Comparison of ENCODE assay signal across 16 mouse cellular contexts in genomic region chr14:121097640-121098435, GRCm38 (mm10).
DNase-seq lines count a peak whose midpoint lies in the region; ATAC-seq and TF ChIP-seq lines count a peak whose summit lies in the region.
"Had no signal": no experiment of that assay in that cellular context is flagged by ENCODE, and none has a peak within 500 bp of the region (broad histone marks: within the 10 kb centered on the region; RNA-seq: fewer than 3 reads in every experiment).

No protein-coding gene starts in this region.

- H3K27me3 ChIP-seq in heart, embryonic 15.5 days: no peaks in the 10 kb centered on the region
- H3K27me3 ChIP-seq in lung, embryonic 14.5 days (ENCODE audit: insufficient read depth, low read length): no peaks in the 10 kb centered on the region
- H3K27me3 ChIP-seq in embryonic facial prominence, embryonic 14.5 days (replicated peaks; ENCODE audit: control insufficient read depth, insufficient read depth, low read length): no peaks in the 10 kb centered on the region
- H3K27me3 ChIP-seq in limb, embryonic 15.5 days: no peaks in the 10 kb centered on the region
- H3K27me3 ChIP-seq: CH12.LX; liver, embryonic 13.5 days; neural tube, embryonic 12.5 days had no signal

- 39% methylated on average over 12 of the region's 12 CpGs for WGBS in heart, embryonic 15.5 days
- WGBS in lung, embryonic 14.5 days: 41% methylated on average over 12 of the region's 12 CpGs
- WGBS in embryonic facial prominence, embryonic 14.5 days: 45% methylated on average over 12 of the region's 12 CpGs
- WGBS in limb, embryonic 15.5 days: 39% methylated on average over 12 of the region's 12 CpGs

- no peak for TF ChIP-seq CTCF in lung, embryonic 14.5 days (IDR thresholded peaks at IDR 0.05; ENCODE audit: low read depth)

- peak overlapping the region; percentile 66 for H3K27ac ChIP-seq in heart, embryonic 15.5 days
- H3K27ac ChIP-seq in lung, embryonic 14.5 days (ENCODE audit: low read depth): no peak overlapping the region
- peak overlapping the region; percentile 16; the same call in 1 of the 2 replicates for H3K27ac ChIP-seq in embryonic facial prominence, embryonic 14.5 days (replicated peaks; ENCODE audit: low read depth, low read length)
- 0 out of 2 replicates have a peak overlapping the region, but pooled peaks have one; percentile 17 for H3K27ac ChIP-seq in limb, embryonic 15.5 days
- H3K27ac ChIP-seq: forebrain, embryonic 10.5 days; liver, embryonic 13.5 days; neural tube, embryonic 12.5 days; stomach, postnatal 0 days had no signal

- no peak for ATAC-seq in heart, embryonic 15.5 days (replicated peaks; ENCODE audit: insufficient number of reproducible peaks, insufficient read depth, low FRiP score, low read depth)
- ATAC-seq in lung, embryonic 14.5 days (ENCODE audit: insufficient read depth): no peak
- 0 out of 2 replicates have a peak, but pooled peaks have one; percentile 20 for ATAC-seq in embryonic facial prominence, embryonic 14.5 days (ENCODE audit: low read depth)
- ATAC-seq in limb, embryonic 15.5 days (ENCODE audit: insufficient number of reproducible peaks, low FRiP score, low TSS enrichment, low read depth): no peak
- ATAC-seq: midbrain, embryonic 16.5 days had no signal

- H3K4me3 ChIP-seq in heart, embryonic 15.5 days: no peak overlapping the region
- no peak overlapping the region for H3K4me3 ChIP-seq in lung, embryonic 14.5 days (ENCODE audit: low read depth, low read length)
- H3K4me3 ChIP-seq in embryonic facial prominence, embryonic 14.5 days (ENCODE audit: low read depth, low read length): no peak overlapping the region
- no peak overlapping the region for H3K4me3 ChIP-seq in limb, embryonic 15.5 days
- H3K4me3 ChIP-seq: forebrain, embryonic 10.5 days; liver, embryonic 13.5 days; neural tube, embryonic 12.5 days had no signal

- H3K36me3 ChIP-seq in heart, embryonic 15.5 days: no peaks in the 10 kb centered on the region
- peaks cover 8% of the 10 kb centered on the region for H3K36me3 ChIP-seq in lung, embryonic 14.5 days (ENCODE audit: insufficient read depth)
- no peaks in the 10 kb centered on the region for H3K36me3 ChIP-seq in embryonic facial prominence, embryonic 14.5 days (ENCODE audit: control insufficient read depth, insufficient read depth, low read length)
- peaks cover 6% of the 10 kb centered on the region; the same call in 1 of the 2 replicates for H3K36me3 ChIP-seq in limb, embryonic 15.5 days
- H3K36me3 ChIP-seq: liver, embryonic 13.5 days had no signal

- no peak overlapping the region for H3K9ac ChIP-seq in heart, embryonic 15.5 days
- no peak overlapping the region for H3K9ac ChIP-seq in lung, embryonic 14.5 days
- no peak overlapping the region for H3K9ac ChIP-seq in embryonic facial prominence, embryonic 14.5 days (ENCODE audit: low read depth, low read length)
- H3K9ac ChIP-seq in limb, embryonic 15.5 days: no peak overlapping the region
- H3K9ac ChIP-seq: liver, embryonic 13.5 days; neural tube, embryonic 12.5 days had no signal

- peaks cover 55% of the 10 kb centered on the region for H3K4me1 ChIP-seq in heart, embryonic 15.5 days (replicated peaks)
- H3K4me1 ChIP-seq in lung, embryonic 14.5 days (ENCODE audit: insufficient read depth): peaks cover 36% of the 10 kb centered on the region
- H3K4me1 ChIP-seq in embryonic facial prominence, embryonic 14.5 days (ENCODE audit: control insufficient read depth, insufficient read depth, low read length): peaks cover 35% of the 10 kb centered on the region
- peaks cover 47% of the 10 kb centered on the region for H3K4me1 ChIP-seq in limb, embryonic 15.5 days
- H3K4me1 ChIP-seq: neural tube, embryonic 12.5 days had no signal

- DNase-seq in heart, postnatal 36 days: no peak
- DNase-seq in lung, embryonic 14.5 days: peak; percentile 31
- no peak for DNase-seq in lung, postnatal 36 days
- peak; percentile 63 for DNase-seq in embryonic facial prominence, embryonic 14.5 days (ENCODE audit: low spot score)
- DNase-seq in ovary, postnatal 10 days (ENCODE audit: low spot score): no peak
- DNase-seq: adrenal gland, adult 2 months; liver, embryonic 13.5 days; retina, postnatal 1 day; thymus, postnatal 36 days had no signal

- no peaks in the 10 kb centered on the region for H3K9me3 ChIP-seq in heart, embryonic 15.5 days (replicated peaks)
- no peaks in the 10 kb centered on the region for H3K9me3 ChIP-seq in lung, embryonic 14.5 days (ENCODE audit: low read depth, low read length)
- no peaks in the 10 kb centered on the region for H3K9me3 ChIP-seq in embryonic facial prominence, embryonic 14.5 days (ENCODE audit: control insufficient read depth, low read length)
- H3K9me3 ChIP-seq in limb, embryonic 15.5 days: no peaks in the 10 kb centered on the region
- H3K9me3 ChIP-seq: forebrain, embryonic 10.5 days; liver, embryonic 13.5 days; neural tube, embryonic 12.5 days had no signal

- 0 out of 2 replicates have a peak overlapping the region, but pooled peaks have one; percentile 32 for H3K4me2 ChIP-seq in heart, embryonic 15.5 days
- H3K4me2 ChIP-seq in lung, embryonic 14.5 days: no peak overlapping the region
- H3K4me2 ChIP-seq in embryonic facial prominence, embryonic 14.5 days (ENCODE audit: low read depth, low read length): no peak overlapping the region
- H3K4me2 ChIP-seq in limb, embryonic 15.5 days: no peak overlapping the region
- H3K4me2 ChIP-seq: liver, embryonic 13.5 days; neural tube, embryonic 12.5 days had no signal

- intact Hi-C loops in heart, postnatal 36 days (cut with DNase I): loop anchor here (5.0 kb wide), 1 partner anchor 61 kb away; the partner anchor contains the start of gene Farp1

Comparison
In these comparisons a context has a peak if more than half of its experiments do, and no peak if none do; other contexts are left out.
1. DNase-seq: peak in lung, embryonic 14.5 days (single experiment) and embryonic facial prominence, embryonic 14.5 days (single experiment); none in heart, postnatal 36 days (0 of 2), lung, postnatal 36 days (single experiment) and ovary, postnatal 10 days (single experiment).